Mouse (Mus musculus) granulocyte monocyte progenitor cell, adult 5-6 weeks (primary cell): ENCODE data around the gene Fam169a. TPM values are rescaled to one million over a fixed set of nuclear protein-coding genes. Genes with fewer than 3 reads are reported as not detected.
"Not testable (repeated sequence)": the region's sequence is repeated elsewhere in the genome, so short reads cannot be mapped to it uniquely, and the experiment has no call there.

ENCODE experiments used
- ATAC-seq: replicated peaks from 2 replicates; pipeline ENCODE4 v1.8.0; 2016; ENCODE audit warnings: mild to moderate bottlenecking, moderate TSS enrichment, inconsistent platforms; ENCODE audit not compliant: poor library complexity, severe bottlenecking
- total RNA-seq, 2 experiments: library from RNA; stranded (forward) in 1 of 2; stranded (reverse) in 1 of 2; fragments of 200-712, 200-1000 nt in 1 of 2; fragments of >200 nt in 1 of 2; fragmentation: Nextera tagmentation in 1 of 2; gene quantifications; 2 replicates each; pipeline ENCODE4 v1.2.3; 2014 to 2017

Gene Fam169a
- total RNA-seq, 2 experiments from 2014 or later = 0.88 TPM; not detected in 1

GRCm38 (mm10) chr13:97073497-97073896, 6.4 kb downstream of the Fam169a start:
- ATAC-seq = no peak

GRCm38 (mm10) chr13:97077556-97077955, 10.5 kb downstream of the Fam169a start:
- ATAC-seq = no peak

DNA sequence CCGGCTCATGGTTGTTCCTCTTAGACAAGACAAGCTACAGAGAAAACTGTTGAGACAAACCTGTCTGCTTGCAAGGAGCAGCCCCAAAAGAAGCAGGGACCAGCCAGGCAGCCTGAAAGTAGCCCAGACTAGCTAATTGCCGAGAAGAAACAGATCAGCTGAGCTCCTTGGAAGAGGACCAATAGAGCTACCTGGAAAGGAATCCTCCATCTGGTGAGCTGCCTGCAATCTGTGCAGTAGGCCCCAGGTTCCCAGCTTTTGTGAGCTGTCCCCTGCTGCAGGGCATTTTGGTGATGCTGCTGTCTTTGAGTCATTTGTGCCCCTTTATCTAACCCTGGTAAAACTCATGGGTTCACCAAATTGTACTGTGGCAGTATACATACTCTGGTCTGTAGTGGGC, 13.1 kb downstream of the Fam169a start:
- ATAC-seq = no peak

- ATAC-seq = no peak
Observed at GRCm38 (mm10) chr13:97080615-97081014, 13.5 kb downstream of the Fam169a start.

- ATAC-seq = no peak
Observed at GRCm38 (mm10) chr13:97082432-97082831, 15.3 kb downstream of the Fam169a start.

DNA sequence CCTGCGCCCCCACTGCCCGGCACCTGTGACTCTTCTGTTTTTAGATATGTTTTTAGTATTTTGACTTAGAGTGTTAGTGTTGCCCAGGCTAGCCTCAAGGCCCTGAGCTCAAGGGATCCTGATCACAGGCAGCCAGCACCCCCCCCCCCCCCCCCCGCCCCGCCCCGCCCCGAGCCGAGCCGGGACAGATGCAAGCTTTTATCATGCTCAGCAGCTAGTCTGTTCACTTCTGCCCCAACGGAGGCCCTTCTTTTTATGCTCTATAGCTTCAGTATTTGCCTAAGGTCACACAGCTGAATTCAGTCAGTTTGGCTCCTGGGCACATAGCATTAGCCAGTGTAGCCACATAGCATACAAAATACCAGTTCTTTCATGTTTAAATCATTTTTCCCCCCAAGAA, 19.2 kb downstream of the Fam169a start:
- no peak for ATAC-seq

- no peak for ATAC-seq
Observed at GRCm38 (mm10) chr13:97087421-97087820, 20.3 kb downstream of the Fam169a start.

GRCm38 (mm10) chr13:97088183-97088582, 21.1 kb downstream of the Fam169a start:
- ATAC-seq = no peak

DNA sequence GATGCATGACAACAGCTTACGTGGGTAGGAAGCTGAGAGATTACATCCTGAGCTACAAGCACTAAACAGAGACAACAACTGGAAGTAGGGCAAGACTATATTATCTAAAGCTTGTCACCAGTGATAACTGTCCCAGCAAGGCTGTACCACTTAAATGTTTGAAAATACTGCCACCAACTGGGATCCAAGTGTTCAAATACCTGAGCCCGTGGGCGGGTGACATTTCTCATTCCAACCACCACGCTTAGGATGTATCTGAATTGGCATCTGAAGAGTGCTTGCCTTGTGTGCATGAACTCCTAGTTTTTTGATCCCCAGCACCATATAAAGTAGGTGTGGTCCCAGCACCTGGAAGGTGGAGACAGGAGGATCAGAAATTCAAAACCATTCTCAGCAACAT, 28.6 kb downstream of the Fam169a start:
- ATAC-seq = no peak

- peak; percentile 91 for ATAC-seq
Observed at GRCm38 (mm10) chr13:97099187-97099852, 32.2 kb downstream of the Fam169a start, which contains the start of gene Gm6169. TSS of gene Gm6169 (minus strand) at chr13:97099237.

- no peak for ATAC-seq
Observed at GRCm38 (mm10) chr13:97104996-97105395, 37.9 kb downstream of the Fam169a start.

DNA sequence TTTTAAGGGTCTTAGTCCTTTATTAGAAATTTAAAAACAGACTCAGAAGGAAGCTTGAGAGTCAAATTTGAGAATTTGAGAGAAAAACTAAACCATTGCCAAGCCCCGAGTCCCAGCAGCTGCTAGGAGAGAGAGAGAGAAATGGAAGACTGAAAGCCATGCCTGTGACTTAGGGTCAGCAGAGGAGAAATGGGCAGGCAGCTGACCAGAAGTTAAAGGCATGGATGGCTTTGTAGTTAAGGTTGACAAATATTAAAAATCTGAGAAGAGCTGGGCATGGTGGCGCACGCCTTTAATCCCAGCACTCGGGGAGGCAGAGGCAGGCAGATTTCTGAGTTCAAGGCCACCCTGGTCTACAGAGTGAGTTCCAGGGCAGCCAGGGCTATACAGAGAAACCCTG, 40.6 kb downstream of the Fam169a start:
- ATAC-seq = not testable (repeated sequence)

GRCm38 (mm10) chr13:97109046-97109445, 42.0 kb downstream of the Fam169a start:
- no peak for ATAC-seq

DNA sequence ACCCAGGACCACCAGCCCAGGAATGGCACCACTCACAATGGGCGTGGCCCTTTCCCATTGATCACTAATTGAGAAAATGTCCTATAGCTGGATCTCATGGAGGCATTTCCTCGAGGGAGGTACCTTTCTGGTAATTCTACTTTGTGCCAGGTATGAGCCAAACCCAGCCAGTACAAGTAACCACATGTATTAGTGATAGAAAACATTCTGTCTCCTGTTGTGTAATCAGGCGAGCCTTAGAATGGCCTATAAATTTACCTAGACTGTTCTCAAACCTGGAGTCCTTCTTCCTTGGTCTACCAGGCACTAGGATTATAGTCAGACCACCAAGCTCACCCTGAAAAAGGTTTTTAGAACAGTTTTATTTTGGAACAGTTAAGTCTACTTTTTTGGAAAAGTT, 54.3 kb downstream of the Fam169a start:
- ATAC-seq = no peak

- ATAC-seq = not testable (repeated sequence)
Observed at GRCm38 (mm10) chr13:97129654-97130053, 62.6 kb downstream of the Fam169a start.

- ATAC-seq = not testable (repeated sequence)
Observed at GRCm38 (mm10) chr13:97130413-97130812, 63.3 kb downstream of the Fam169a start.

- peak; percentile 99 for ATAC-seq
Observed at GRCm38 (mm10) chr13:97137466-97138400, 70.6 kb downstream of the Fam169a start, which contains the start of the genes Gfm2 and Nsa2. TSS of gene Gfm2 (plus strand) at chr13:97137937. TSS of gene Nsa2 (minus strand) at chr13:97137937.

DNA sequence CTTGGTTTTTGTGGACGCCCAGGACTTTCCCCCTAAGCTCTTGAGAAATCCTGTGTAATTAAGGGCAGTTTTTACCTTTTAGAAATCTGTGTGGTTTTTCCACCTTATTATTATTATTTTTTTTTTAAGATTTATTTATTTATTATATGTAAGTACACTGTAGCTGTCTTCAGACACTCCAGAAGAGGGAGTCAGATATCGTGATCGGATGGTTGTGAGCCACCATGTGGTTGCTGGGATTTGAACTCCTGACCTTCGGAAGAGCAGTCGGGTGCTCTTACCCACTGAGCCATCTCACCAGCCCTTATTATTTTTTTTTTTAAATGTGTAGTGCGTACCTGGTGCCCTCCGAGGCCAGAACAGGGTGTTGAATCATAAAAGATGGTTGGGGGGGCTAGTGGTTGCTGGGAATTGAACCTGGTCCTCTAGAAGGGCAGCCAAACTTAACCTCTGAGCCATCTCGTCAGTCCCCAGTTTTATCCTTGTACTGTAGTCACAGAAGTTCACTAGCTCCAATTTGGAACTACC, 71.4 kb downstream of the Fam169a start:
- ATAC-seq = not testable (repeated sequence)

DNA sequence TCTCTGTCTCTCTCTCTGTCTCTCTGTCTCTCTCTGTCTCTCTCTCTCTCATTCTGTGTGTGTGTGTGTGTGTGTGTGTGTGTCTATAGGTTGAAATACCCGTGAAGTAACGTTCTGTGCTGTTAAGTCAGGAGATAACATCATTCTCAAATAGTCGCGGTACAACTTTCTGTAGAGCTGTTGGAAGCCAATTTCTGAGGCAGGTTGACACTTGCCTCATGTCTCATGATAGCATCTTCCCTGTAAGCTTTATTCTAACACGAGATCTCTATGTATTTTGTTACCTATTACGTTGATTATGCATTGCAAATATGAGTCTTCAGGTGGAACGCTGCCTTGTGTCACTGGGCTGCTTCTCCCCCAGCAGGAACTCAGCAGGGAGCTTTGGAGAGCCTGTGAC, 75.2 kb downstream of the Fam169a start:
- ATAC-seq = no peak

GRCm38 (mm10) chr13:97145834-97146233, 78.7 kb downstream of the Fam169a start:
- ATAC-seq = peak; percentile 87
